Mouse (Mus musculus): ENCODE results near the gene Msi2. TPM values are rescaled to one million over a fixed set of nuclear protein-coding genes. Genes with fewer than 3 reads are reported as not detected.

Gene Msi2
- total RNA-seq, 2 experiments from 2014 or later, result 10.2 to 13.9 TPM

DNA sequence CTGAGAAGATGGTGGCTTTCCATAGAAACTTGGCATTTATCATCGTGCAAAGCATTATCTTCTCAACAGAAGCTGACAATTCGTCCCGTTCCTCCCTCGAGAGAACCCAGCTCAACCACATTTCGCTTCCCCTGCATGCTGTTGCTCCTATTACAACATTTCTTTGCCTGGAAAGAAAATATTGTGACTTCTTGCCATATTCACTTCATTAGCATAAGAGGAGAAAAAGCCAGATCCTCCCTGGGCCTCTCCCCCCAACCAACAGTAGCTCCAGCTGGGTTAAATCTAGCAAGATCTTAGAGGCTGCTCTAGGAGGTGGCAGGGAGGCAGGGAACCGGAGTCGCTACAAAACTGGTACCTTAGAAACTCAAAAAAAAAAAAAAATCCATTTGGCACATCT lies 141.2 kb downstream of the Msi2 start:
- no peak for ATAC-seq (replicated peaks; ENCODE audit: low FRiP score, poor library complexity, severe bottlenecking)

DNA sequence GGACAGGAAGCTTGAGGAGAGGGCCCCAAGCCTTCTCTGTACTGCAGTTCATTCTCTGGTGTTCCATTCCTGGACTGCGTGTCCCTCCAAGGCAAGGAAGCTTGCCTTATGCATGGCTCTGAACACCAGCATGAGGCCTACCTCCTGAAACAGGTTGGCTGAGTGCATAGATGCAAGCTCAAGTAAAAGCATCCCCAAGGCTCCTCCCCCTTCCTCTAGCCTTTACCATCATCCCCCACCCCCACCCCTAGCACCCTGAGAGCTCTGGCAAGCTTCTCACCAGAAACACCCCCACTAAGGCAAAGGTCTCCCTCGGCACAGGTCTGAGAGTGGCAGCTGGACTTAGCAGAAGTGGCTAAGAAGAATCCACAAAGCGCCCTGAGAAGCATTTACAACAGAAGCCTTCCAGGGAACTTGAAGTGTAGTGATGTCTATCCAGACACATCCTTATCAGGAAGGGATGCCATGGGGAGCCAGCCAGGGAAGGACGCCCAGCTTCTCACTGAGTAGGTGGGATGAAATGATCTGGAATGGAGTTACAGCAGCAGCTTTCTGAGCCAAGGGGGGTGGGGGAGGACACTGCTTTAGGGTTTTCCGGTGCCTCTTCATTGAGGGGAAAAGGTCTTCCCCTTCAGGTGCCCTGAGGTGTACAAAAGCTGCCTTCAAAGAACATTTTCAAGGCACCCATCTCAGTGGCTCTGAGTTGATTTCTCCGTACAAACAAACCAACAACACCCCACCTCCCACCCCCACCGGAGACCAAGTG lies 141.9 kb downstream of the Msi2 start:
- ATAC-seq (replicated peaks; ENCODE audit: low FRiP score, poor library complexity, severe bottlenecking), result no peak

DNA sequence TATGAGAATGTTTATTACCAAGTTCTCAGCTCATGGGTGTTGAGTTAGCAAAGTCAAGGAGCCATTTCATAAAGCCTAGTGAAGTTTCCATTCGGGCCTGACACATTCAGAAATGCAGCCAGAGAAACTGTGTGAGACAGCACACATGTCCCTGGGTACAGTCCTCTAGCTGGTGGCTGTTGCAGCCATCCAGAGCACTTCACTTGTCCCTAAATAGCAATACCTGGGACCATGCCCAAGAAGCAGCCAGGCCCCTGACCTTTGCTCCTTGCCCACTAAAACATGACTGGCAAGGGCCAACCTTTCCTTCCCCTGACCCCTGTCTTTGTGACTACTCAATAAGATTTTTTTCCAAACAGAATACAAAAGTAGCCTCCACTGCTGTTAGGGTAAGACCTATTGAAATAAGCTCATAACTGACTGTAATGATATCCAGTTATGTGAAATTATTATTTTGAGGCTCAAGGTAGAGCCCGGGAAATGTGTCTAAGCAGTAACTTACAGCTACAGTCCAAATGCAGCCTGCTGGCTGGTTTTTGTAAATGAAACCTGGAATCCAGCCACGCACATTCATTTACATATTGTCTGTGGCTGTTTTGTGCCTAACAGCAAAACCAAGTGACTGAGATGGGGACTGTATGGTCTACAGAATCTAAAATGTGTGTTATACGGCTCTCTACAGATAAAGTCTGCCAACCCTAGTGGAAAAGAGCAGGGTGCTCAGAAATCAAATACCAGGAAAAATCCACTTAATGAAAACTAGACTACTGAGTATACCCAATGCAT lies 143.5 kb downstream of the Msi2 start:
- no peak for ATAC-seq (replicated peaks; ENCODE audit: low FRiP score, poor library complexity, severe bottlenecking)

DNA sequence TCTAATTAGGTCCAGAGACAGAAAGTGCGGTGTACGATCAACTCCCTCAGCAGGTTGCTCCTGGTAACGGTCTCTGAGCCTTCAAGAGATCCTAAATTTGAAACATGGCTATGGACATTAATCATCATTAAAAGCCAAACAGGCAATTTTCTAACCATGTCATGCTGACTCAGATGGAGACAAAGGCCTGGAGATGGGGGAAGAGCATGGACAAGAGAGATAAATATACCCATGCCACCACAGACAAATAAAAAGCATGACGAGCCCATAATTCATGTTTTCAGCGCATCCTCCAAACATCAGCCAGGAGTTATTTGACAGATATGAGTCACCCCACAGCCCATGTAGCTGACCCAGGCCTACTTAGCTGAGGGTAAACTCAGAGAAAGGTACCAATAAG lies 145.3 kb downstream of the Msi2 start:
- no peak for ATAC-seq (replicated peaks; ENCODE audit: low FRiP score, poor library complexity, severe bottlenecking)

DNA sequence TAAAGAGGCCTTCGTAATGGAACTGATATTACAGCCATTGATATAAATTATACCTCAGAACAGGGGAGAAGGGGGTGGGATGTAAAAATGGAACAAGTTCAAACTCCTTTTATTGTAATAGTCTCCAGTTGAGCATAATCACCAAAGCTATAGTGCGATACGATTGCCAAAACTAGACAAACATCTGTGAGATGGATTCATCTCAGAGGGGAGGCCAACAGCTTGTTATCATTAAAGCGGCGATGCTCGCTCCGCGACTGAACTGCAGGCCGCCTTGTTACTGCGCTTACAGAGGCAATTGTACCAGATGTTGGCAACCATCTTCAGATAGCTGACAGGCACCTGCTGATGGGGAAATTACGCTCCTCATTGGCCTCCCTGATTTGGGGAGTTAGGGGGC lies 145.9 kb downstream of the Msi2 start:
- no peak for ATAC-seq (replicated peaks; ENCODE audit: low FRiP score, poor library complexity, severe bottlenecking)

DNA sequence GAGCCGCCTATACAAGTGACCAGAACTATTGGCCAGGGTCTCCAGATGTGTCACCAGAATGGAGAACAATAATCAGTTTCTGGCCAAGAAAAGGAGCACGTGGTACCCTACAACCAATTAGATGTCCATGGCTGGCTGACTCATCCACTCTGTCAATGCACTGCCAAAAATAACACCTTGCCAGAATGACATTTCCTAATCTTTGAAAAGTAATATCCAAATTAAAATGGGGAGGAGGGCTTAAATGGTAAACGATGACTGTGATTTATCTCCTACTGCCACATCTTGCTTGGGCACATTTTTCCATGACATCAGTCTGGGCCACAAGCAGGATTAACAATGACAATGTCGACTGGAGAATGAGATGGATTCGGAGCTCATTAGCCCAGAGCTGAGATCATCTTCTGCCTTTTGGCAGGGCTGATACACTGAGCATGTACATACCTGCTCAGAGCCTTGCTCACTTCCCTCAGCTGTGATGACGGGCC lies 147.6 kb downstream of the Msi2 start:
- no peak for ATAC-seq (replicated peaks; ENCODE audit: low FRiP score, poor library complexity, severe bottlenecking)

DNA sequence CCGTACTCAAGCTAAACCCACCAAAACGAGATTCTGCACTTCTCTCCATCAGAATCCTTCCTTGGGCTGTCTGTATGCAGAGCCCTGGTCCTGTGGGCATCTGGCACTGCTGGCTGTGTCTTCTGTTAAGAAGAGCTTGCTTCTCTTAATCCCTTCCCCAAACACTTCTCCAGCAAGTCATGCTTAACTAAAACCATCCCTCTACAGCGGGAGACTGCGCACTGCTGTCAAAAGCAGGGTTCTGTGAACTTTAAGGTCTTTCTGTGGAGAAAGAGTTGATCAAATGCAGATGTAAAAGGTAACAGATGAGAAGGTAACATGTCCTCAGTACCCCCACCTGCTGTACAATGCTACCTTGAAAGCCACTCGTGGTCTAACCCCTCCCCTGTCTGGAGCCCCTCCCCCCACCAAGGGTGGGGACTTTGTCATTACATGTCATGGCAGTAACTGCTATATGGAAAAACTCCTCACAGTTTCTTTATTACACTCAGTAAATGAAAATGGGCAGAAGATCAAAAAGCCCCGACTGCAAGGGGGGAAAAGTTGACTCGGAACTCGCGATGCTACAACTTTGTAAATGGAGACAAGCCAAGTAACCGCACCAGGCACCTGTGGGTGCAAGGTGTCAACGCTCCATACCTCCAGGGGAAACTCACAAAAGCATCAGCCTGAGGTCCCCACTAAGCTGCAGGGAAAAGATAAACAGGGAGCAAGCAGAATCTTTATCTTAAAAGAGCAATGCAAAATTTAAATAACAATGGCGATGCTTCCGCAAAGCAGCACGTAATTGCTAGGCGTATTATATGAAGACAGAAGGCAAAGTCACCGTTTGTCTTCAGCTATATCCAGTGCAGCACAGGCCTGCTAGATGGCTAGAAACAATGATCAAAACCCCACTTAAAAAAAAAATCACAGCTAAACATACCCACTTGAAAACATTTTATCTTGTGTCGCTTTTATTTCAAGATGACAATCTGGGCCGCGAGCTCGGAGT lies 151.4 kb downstream of the Msi2 start:
- no peak for ATAC-seq (replicated peaks; ENCODE audit: low FRiP score, poor library complexity, severe bottlenecking)

DNA sequence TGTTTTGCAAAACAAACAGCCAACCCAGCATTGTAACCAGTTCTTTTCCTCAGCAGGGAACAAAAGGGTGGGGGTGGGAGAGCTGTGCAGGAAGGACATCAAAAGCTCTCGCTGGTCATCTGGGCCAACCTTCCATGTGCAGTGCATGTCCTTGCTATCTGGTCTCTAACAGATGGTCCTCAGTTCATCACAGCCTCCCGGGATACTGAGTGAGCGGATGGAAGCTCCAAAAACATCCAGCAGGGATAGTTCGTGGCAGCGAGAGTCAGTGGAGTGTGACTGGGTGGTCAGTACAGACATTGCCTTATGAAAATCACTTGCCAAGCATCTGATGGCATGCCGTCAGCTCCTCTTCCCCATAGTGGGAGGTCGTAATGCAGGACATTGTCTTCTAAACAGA lies 153.5 kb downstream of the Msi2 start:
- ATAC-seq (replicated peaks; ENCODE audit: low FRiP score, poor library complexity, severe bottlenecking), result no peak

DNA sequence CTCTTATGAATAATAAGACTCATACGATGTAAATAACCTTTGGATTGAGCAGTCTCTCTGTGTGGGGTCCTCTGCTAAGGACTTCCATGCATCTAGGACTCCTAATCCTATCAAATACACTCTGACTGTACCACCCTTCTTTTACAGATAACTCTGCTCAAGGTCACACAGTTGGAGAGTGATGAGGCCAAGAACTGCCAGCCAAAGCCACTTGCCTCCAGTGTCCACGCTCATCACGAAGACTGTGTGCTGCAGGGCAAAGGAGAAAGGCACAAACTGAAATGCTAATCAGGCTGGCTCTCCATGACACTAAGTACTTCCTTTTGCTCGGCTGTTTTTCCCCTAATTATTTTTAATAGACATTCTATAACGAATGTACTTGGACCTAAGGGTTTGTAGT lies 153.9 kb downstream of the Msi2 start:
- no peak for ATAC-seq (replicated peaks; ENCODE audit: low FRiP score, poor library complexity, severe bottlenecking)

DNA sequence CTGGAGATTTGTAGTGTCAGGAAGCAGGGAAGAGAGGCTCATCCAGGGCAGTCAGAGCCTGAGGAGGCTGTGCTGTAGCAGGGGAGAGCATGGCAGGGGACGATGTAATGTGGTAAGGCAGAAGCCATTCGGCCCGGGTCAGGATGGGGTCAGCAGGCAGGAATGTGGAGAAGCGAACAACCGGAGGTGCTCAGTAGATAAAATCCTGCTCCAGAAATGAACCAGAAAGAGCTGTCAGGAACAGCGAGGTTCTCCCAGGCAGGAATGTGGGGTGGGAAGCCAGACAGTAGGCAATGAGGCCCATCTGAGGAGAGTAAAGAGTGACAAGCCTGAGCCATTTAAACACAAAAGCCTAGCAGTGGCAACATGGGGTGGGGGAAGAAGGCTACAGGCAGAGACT lies 157.1 kb downstream of the Msi2 start:
- no peak for ATAC-seq (replicated peaks; ENCODE audit: low FRiP score, poor library complexity, severe bottlenecking)

DNA sequence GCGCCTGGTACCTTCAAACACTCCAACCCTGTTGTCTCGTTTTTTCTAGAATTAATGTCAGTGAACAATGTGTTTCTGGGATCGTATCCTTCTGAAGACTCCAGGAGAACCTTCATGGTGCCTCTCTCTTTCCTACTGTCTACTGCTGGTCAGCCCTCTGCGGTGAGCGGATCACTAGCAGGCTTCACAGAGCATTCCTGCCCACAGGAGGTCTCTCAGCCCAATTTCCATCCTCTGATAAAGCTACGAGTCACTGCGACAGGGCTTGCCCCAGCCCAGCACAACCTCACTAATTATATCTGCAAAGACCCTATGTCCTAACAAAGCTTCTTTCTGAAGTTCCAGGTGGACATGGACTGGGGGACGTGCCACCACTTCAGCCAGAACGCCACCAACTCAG lies 157.7 kb downstream of the Msi2 start:
- no peak for ATAC-seq (replicated peaks; ENCODE audit: low FRiP score, poor library complexity, severe bottlenecking)

DNA sequence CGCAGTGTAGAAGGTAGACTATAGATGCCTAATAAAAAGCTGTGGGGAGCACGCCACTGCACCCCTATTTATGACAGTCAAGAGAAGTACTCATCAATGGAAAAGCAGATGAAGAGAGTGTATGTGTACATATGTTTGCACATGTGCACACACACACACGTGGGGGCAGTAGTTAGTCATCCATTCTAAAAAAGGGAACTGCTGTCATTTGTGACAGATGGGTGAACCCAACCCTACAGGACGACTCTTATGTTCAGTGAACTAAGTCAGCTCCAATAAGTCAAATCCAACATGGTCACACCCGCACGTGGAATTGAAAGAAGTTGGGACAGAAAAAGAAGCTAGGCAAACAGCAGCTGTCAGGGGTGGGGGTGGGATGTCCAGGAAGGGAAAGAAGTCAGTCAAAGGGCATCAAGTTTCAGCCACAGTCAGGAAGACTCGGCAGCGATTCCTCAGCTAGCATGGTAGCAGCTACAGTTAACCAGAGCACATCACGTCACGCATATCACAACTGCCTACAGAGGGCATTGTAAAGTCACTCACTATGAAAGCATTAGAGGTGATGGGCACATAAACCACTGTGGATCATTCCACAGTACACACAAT lies 158.8 kb downstream of the Msi2 start:
- no peak for ATAC-seq (replicated peaks; ENCODE audit: low FRiP score, poor library complexity, severe bottlenecking)

DNA sequence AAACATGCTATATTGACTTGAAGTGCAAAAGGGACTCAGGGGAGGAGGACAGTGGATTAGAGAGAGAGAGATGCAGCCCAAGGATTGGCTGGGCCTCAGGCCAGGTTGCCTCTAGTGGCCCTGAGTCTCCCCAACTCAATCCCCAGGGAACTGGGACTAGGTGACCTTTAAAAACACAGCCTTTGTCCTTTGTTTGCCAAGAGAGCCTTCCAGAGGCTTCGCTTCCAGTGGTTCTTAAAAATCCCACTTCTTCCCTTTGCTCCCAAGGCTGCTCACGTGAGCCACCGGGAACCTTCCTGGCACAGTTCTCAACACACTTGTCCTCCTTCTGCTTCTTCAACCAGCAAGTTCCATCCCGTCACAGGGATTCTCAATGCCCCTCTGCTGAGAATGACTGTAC lies 159.6 kb downstream of the Msi2 start:
- ATAC-seq (replicated peaks; ENCODE audit: low FRiP score, poor library complexity, severe bottlenecking), result no peak

DNA sequence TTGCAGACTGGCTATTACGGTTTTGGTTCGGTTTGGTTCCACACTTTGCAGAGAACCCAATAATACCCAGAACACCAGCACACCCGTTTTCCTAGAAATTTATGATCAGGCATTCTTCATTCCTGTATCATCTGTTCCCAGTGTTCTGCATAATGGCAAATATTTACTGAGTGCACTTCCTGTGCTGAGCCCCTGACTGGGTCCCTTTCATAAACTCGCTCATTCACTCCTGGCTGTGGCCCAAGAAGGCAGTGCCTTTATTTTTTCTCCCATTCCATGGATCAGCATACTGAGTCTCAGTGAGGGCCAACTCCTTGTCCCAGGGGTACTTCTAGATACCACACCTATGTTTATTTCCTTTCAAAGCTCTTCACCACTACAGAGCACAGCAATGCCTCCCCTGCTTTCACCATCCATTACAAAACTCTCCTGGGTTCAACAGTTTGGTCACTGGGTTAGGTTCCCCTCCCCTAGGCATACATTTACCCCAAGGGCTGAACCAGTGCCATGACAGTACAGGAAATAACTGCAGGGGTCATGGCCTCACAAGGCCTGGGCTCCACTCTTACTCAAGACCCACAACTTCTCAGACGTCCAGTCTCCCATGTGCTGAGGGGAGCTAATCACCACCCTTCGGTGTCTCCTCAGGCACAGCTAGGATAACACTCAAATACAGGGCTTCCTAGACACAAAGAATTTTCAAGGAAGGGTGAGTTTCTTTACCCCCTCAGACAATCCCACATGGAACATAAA lies 160.3 kb downstream of the Msi2 start:
- ATAC-seq (replicated peaks; ENCODE audit: low FRiP score, poor library complexity, severe bottlenecking), result no peak

DNA sequence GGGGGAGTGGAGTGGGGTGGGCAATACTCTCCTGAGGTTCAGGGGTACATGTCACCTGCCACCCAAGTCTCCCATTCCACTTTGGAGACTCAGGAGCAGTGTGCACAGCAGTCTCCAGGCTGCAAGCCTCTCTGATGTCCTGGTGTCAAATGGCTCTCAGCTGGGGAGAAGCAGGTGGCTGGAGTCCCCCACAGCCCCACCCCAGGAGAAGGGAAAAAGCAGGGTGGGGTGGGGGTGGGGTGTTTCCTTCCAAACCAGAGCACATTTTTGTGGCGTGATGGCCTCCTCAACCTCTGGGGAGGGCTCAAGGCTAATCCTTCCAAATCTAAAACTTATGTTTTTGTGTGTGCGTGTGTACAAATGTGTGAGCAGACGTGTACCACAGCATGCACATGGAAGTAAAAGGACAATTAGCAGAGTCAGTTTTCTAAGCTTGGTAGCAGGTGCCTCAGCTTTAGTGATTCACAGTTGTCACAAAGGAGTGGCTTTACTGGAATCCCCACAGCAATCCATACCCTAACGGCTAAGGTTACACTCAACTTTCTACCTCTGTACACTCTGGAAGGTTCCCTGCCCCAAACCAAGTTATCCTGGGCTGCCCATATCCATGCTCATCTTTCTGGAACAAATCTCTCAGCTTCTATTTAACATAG lies 161.1 kb downstream of the Msi2 start:
- no peak for ATAC-seq (replicated peaks; ENCODE audit: low FRiP score, poor library complexity, severe bottlenecking)

DNA sequence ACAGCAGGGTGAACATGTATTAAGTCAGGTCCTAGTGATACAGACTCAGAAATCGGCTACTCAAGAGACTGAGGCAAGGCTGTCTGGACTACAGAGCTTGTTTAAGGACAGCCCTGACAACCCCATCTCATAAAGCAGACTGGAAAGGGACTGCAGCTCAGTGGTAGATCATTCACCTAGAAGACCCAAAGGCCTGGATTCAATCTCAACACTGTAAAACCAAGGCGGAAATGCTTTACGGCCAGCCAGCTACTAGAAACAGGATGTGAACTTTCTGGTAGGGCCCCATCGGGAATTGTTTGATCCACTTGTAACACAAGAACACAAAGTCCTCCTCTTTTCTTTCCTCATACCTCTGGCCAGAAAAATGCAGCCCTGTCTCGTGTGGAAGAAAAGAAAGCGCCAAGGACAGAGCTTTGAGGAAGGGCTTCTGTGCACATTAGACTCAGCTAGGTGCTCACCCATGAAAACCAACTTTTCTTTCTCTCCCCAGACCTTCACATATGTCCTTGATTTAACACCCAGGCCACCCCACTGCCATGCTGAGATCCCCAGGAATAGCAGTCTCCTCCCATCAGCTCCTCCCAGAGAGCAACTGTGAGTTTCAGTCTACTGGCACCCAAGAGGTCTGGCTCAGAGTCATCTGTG lies 162.3 kb downstream of the Msi2 start:
- ATAC-seq (replicated peaks; ENCODE audit: low FRiP score, poor library complexity, severe bottlenecking), result no peak

DNA sequence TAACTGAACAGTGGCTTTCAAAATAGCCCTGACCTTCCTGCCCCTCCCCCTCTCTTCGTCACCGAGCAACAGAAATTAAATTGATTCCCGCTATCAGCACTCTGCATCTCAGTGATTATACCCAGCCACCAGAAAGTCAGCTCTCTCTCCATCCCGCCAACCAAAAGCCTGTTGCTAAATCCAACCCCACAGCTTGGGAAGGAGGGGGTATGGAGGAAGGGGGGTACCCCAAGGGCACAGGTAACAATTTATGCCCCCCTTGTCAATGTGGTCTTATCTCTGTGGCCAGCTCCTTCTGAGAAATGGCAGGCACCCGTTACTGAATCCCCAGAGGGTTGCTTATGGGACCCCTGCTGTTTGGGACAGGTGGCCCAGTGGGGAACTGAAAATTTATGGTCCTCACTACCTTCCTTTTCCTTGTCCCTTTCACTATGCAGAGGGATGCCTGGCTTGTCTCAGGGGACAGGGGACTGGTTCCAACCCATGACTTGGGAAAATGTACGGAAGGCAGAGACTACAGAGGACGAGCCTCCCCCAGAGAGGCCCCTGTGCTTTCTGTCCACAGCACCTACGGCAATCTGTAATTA lies 163.0 kb downstream of the Msi2 start:
- ATAC-seq (replicated peaks; ENCODE audit: low FRiP score, poor library complexity, severe bottlenecking), result no peak
